In the genomic region with DNA sequence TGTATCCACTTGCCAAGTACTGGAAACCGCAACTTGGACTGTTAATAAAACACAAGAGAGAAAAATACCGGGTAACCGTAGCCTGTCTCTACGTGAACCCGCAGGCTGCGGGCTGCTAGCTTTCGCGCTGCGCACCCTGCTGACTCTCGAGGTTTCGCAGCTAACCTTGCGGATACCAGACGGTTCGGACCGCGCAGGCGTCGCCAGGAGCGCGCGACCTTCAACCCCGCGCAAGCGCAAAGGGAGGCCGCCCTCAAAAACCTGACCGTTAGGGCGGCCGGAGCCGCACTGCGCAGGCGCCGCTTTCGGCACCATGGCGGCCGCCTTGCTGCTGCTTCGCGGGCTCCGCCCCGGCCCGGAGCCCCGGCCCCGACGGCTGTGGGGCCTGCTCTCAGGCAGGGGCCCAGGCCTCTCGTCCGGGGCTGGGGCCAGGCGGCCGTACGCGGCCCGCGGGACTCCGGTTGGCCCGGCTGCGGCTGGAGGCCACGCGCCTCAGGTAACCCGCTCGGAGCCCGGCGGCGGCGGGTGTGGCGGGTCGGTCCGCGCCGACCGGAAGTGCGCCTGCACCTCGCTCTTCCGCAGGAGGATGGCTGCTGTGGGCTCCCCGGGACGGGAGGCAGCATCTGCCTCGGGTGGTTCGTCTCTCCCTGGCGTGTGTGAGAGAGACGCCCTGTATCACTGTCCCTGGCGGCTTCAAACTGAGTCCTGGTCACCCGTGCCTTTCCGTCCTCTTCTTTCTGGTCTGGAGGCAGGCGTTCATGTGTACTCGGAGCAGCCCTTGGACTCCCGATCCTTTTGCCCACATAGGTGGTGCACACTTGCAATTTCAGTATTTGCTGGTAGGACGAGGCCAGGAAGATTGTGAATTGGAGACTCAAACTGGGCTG, we compare ENCODE assay signal across 7 mouse cellular contexts. TPM values are rescaled to one million over a fixed set of nuclear protein-coding genes. Genes with fewer than 3 reads are reported as not detected.
DNase-seq lines count a peak whose midpoint lies in the region; ATAC-seq and TF ChIP-seq lines count a peak whose summit lies in the region.

No protein-coding gene starts in this region.

- ATAC-seq in embryonic facial prominence, embryonic 12.5 days (ENCODE audit: insufficient number of reproducible peaks, insufficient read depth, low FRiP score, low TSS enrichment) = peak; percentile 98
- ATAC-seq in limb, embryonic 12.5 days (ENCODE audit: insufficient number of reproducible peaks, insufficient read depth, low FRiP score, low TSS enrichment, low read depth) = peak; percentile 92
- ATAC-seq in midbrain, embryonic 15.5 days (replicated peaks) = peak; percentile 97

- H3K36me3 ChIP-seq in embryonic facial prominence, embryonic 12.5 days = peaks cover 19% of the 10 kb centered on the region
- no peaks in the 10 kb centered on the region; the same call in 1 of the 2 replicates for H3K36me3 ChIP-seq in kidney, adult 2 months (ENCODE audit: control insufficient read depth, insufficient read depth, low read length)
- H3K36me3 ChIP-seq in limb, embryonic 12.5 days = peaks cover 23% of the 10 kb centered on the region
- H3K36me3 ChIP-seq in midbrain, embryonic 15.5 days (replicated peaks) = no peaks in the 10 kb centered on the region
- H3K36me3 ChIP-seq in spleen, adult 2 months (ENCODE audit: control insufficient read depth, insufficient read depth, low read length) = 0 out of 2 replicates have a peak, but pooled peaks cover 1% of the 10 kb centered on the region

- no peaks in the 10 kb centered on the region for H3K27me3 ChIP-seq in embryonic facial prominence, embryonic 12.5 days
- H3K27me3 ChIP-seq in kidney, adult 2 months (replicated peaks; ENCODE audit: control insufficient read depth, insufficient read depth, low read length) = no peaks in the 10 kb centered on the region
- no peaks in the 10 kb centered on the region for H3K27me3 ChIP-seq in limb, embryonic 12.5 days
- H3K27me3 ChIP-seq in midbrain, embryonic 15.5 days (replicated peaks) = no peaks in the 10 kb centered on the region
- no peaks in the 10 kb centered on the region for H3K27me3 ChIP-seq in spleen, adult 2 months (ENCODE audit: control insufficient read depth, insufficient read depth, low read length)

- WGBS in embryonic facial prominence, embryonic 12.5 days = under 1% methylated on average over 84 of the region's 84 CpGs
- under 1% methylated on average over 78 of the region's 84 CpGs for WGBS in kidney, adult 2 months
- under 1% methylated on average over 84 of the region's 84 CpGs for WGBS in limb, embryonic 12.5 days
- 1% methylated on average over 84 of the region's 84 CpGs for WGBS in midbrain, embryonic 15.5 days
- WGBS in spleen, adult 2 months = under 1% methylated on average over 66 of the region's 84 CpGs

- peak overlapping the region; percentile 92 for H3K4me3 ChIP-seq in embryonic facial prominence, embryonic 12.5 days
- peak overlapping the region; percentile 99 for H3K4me3 ChIP-seq in kidney, adult 2 months (ENCODE audit: insufficient read depth, low read depth, low read length)
- peak overlapping the region; percentile 92 for H3K4me3 ChIP-seq in limb, embryonic 12.5 days (replicated peaks)
- peak overlapping the region; percentile 73 for H3K4me3 ChIP-seq in midbrain, embryonic 15.5 days
- H3K4me3 ChIP-seq in spleen, adult 2 months (ENCODE audit: extremely low read depth, insufficient read depth, insufficient read length) = peak overlapping the region; percentile 88

- TF ChIP-seq CTCF in kidney, adult 2 months (conservative IDR thresholded peaks at IDR 0.05; ENCODE audit: insufficient read depth, insufficient read length, low read depth, low read length) = peak; percentile 55
- peak; percentile 26; the same call in 1 of the 2 replicates for TF ChIP-seq CTCF in spleen, adult 2 months (IDR thresholded peaks at IDR 0.05; ENCODE audit: extremely low read depth, insufficient read depth, insufficient read length, insufficient replicate concordance)

- peak overlapping the region; percentile 95 for H3K9ac ChIP-seq in embryonic facial prominence, embryonic 12.5 days
- H3K9ac ChIP-seq in limb, embryonic 12.5 days (replicated peaks) = peak overlapping the region; percentile 93
- peak overlapping the region; percentile 91 for H3K9ac ChIP-seq in midbrain, embryonic 15.5 days

- peaks cover 22% of the 10 kb centered on the region for H3K4me1 ChIP-seq in embryonic facial prominence, embryonic 12.5 days
- peaks cover 17% of the 10 kb centered on the region; the same call in 1 of the 2 replicates for H3K4me1 ChIP-seq in kidney, adult 2 months (ENCODE audit: control insufficient read depth, insufficient read depth, low read length)
- peaks cover 23% of the 10 kb centered on the region for H3K4me1 ChIP-seq in limb, embryonic 12.5 days (replicated peaks)
- peaks cover 29% of the 10 kb centered on the region for H3K4me1 ChIP-seq in midbrain, embryonic 15.5 days
- peaks cover 11% of the 10 kb centered on the region; the same call in 1 of the 2 replicates for H3K4me1 ChIP-seq in spleen, adult 2 months (ENCODE audit: control insufficient read depth, insufficient read depth, insufficient read length)

- peak; percentile 82 for TF ChIP-seq POLR2A in kidney, adult 2 months (IDR thresholded peaks at IDR 0.05; ENCODE audit: low read depth, low read length)
- peak; percentile 90 for TF ChIP-seq POLR2A in spleen, adult 2 months (IDR thresholded peaks at IDR 0.05; ENCODE audit: low read depth, low read length)

- H3K9me3 ChIP-seq in embryonic facial prominence, embryonic 12.5 days = no peaks in the 10 kb centered on the region
- no peaks in the 10 kb centered on the region for H3K9me3 ChIP-seq in limb, embryonic 12.5 days
- no peaks in the 10 kb centered on the region for H3K9me3 ChIP-seq in midbrain, embryonic 15.5 days

- DNase-seq in adrenal gland, postnatal 25 days = peak; percentile 96
- DNase-seq in heart, adult 18-20 months = peak; percentile 96 to 97
- peak; percentile 97 for DNase-seq in kidney, adult 2 months
- DNase-seq in spleen, adult 2 months (ENCODE audit: low read depth in 1 of 2, low spot score in 2 of 2) = peak; percentile 92 to 95

- H3K27ac ChIP-seq in embryonic facial prominence, embryonic 12.5 days = peak overlapping the region; percentile 92
- H3K27ac ChIP-seq in kidney, adult 2 months (ENCODE audit: insufficient read depth, low read depth, low read length) = peak overlapping the region; percentile 95
- peak overlapping the region; percentile 93 for H3K27ac ChIP-seq in limb, embryonic 12.5 days
- H3K27ac ChIP-seq in midbrain, embryonic 15.5 days = peak overlapping the region; percentile 94
- peak overlapping the region; percentile 95 for H3K27ac ChIP-seq in spleen, adult 2 months (ENCODE audit: insufficient read depth, low read length)

- peak overlapping the region; percentile 87 for H3K4me2 ChIP-seq in embryonic facial prominence, embryonic 12.5 days (replicated peaks)
- H3K4me2 ChIP-seq in limb, embryonic 12.5 days = peak overlapping the region; percentile 66
- peak overlapping the region; percentile 71 for H3K4me2 ChIP-seq in midbrain, embryonic 15.5 days

RNA-seq across cellular contexts. Expression of a gene that starts 2.7 kb away (rescaled TPM):
- total RNA-seq in adrenal gland, postnatal 25 days (2021) = 91.5 and 97.5 TPM in 2 replicates
- 55.5 and 58.2 TPM in 2 replicates for polyA plus RNA-seq in embryonic facial prominence, embryonic 12.5 days (2016; fragmentation: Nextera tagmentation; extraction: Ambion mirVana)
- 10 to 100 TPM; 94.2 to 100.0 TPM for total RNA-seq in heart, adult 18-20 months (2021)
- 137 and 150 TPM in 2 replicates for polyA plus RNA-seq in kidney, adult 2 months (2012; rRNA removed)
- polyA plus RNA-seq in limb, embryonic 12.5 days (2016; fragmentation: Nextera tagmentation; extraction: Ambion mirVana) = 63.2 and 63.7 TPM in 2 replicates
- 48.7 and 49.0 TPM in 2 replicates for polyA plus RNA-seq in midbrain, embryonic 15.5 days (2015; fragmentation: Nextera tagmentation; extraction: Ambion mirVana)
- 62.6 and 74.1 TPM in 2 replicates for polyA plus RNA-seq in spleen, adult 2 months (2012; rRNA removed)

RNA-seq across cellular contexts. Expression of a gene that starts 23.4 kb away (rescaled TPM):
- 111 TPM in 2 replicates for total RNA-seq in adrenal gland, postnatal 25 days (2021)
- polyA plus RNA-seq in embryonic facial prominence, embryonic 12.5 days (2016; fragmentation: Nextera tagmentation; extraction: Ambion mirVana) = 73.1 and 102 TPM in 2 replicates
- 10 to 100 TPM; 67.7 to 72.7 TPM for total RNA-seq in heart, adult 18-20 months (2021)
- polyA plus RNA-seq in kidney, adult 2 months (2012; rRNA removed) = 32.7 and 36.1 TPM in 2 replicates
- polyA plus RNA-seq in limb, embryonic 12.5 days (2016; fragmentation: Nextera tagmentation; extraction: Ambion mirVana) = 62.3 and 108 TPM in 2 replicates
- 69.4 and 71.7 TPM in 2 replicates for polyA plus RNA-seq in midbrain, embryonic 15.5 days (2015; fragmentation: Nextera tagmentation; extraction: Ambion mirVana)
- polyA plus RNA-seq in spleen, adult 2 months (2012; rRNA removed) = 76.3 and 77.7 TPM in 2 replicates

RNA-seq across cellular contexts. Expression of a gene that starts 36.7 kb away (rescaled TPM):
- total RNA-seq in adrenal gland, postnatal 25 days (2021) = 560 and 633 TPM in 2 replicates
- polyA plus RNA-seq in embryonic facial prominence, embryonic 12.5 days (2016; fragmentation: Nextera tagmentation; extraction: Ambion mirVana) = 1,455 and 1,462 TPM in 2 replicates
- 100 to 1,000 TPM; 462 to 489 TPM for total RNA-seq in heart, adult 18-20 months (2021)
- 960 and 1,412 TPM in 2 replicates for polyA plus RNA-seq in kidney, adult 2 months (2012; rRNA removed)
- 1,503 and 1,509 TPM in 2 replicates for polyA plus RNA-seq in limb, embryonic 12.5 days (2016; fragmentation: Nextera tagmentation; extraction: Ambion mirVana)
- 632 and 634 TPM in 2 replicates for polyA plus RNA-seq in midbrain, embryonic 15.5 days (2015; fragmentation: Nextera tagmentation; extraction: Ambion mirVana)
- 2,207 and 4,905 TPM in 2 replicates for polyA plus RNA-seq in spleen, adult 2 months (2012; rRNA removed)

RNA-seq across cellular contexts. Expression of a gene that starts 51.7 kb away (rescaled TPM):
- total RNA-seq in adrenal gland, postnatal 25 days (2021) = 4.6 and 6.4 TPM in 2 replicates
- 0.59 and 1.4 TPM in 2 replicates for polyA plus RNA-seq in embryonic facial prominence, embryonic 12.5 days (2016; fragmentation: Nextera tagmentation; extraction: Ambion mirVana)
- total RNA-seq in heart, adult 18-20 months (2021) = 1 to 10 TPM in 1 of 2 experiments, under 1 TPM in 1; 0.62 to 1.1 TPM
- 2.5 and 3.4 TPM in 2 replicates for polyA plus RNA-seq in kidney, adult 2 months (2012; rRNA removed)
- polyA plus RNA-seq in limb, embryonic 12.5 days (2016; fragmentation: Nextera tagmentation; extraction: Ambion mirVana) = 0.40 and 0.53 TPM in 2 replicates
- polyA plus RNA-seq in midbrain, embryonic 15.5 days (2015; fragmentation: Nextera tagmentation; extraction: Ambion mirVana) = 8.1 TPM in 2 replicates
- polyA plus RNA-seq in spleen, adult 2 months (2012; rRNA removed) = 2.5 and 2.9 TPM in 2 replicates

Comparison
In these comparisons a context has a peak if more than half of its experiments do, and no peak if none do; other contexts are left out.
1. Peak in every context shown above with its lines: DNase-seq, ATAC-seq, H3K4me3 ChIP-seq and H3K27ac ChIP-seq.